Mouse (Mus musculus): ENCODE measurements around the gene Catsper4. TPM values are rescaled to one million over a fixed set of nuclear protein-coding genes. Genes with fewer than 3 reads are reported as not detected.
"Not testable (repeated sequence)": the region's sequence is repeated elsewhere in the genome, so short reads cannot be mapped to it uniquely, and the experiment has no call there.

The Catsper4 gene
- total RNA-seq (2021): under 1 TPM in 1 of 2 experiments, not detected in 1; 0.43 TPM
- long read RNA-seq: 0 reads

GRCm38 (mm10) chr4:134227194-134227593 lies at the start of gene Catsper4:
Gene Catsper4, minus strand, starts transcription at chr4:134227383.
- peak; percentile 16 to 22 for DNase-seq (ENCODE audit: low spot score in 2 of 2)

- DNase-seq (ENCODE audit: low spot score in 2 of 2): no peak
Observed at GRCm38 (mm10) chr4:134273417-134274345, 46.5 kb upstream of the Catsper4 start.

- DNase-seq (ENCODE audit: low spot score in 2 of 2): no peak
Observed at GRCm38 (mm10) chr4:134272731-134273416, 45.7 kb upstream of the Catsper4 start.

- no peak for DNase-seq (ENCODE audit: low spot score in 2 of 2)
Observed at GRCm38 (mm10) chr4:134271979-134272378, 44.8 kb upstream of the Catsper4 start.

GRCm38 (mm10) chr4:134269622-134270021 lies 42.4 kb upstream of the Catsper4 start:
- DNase-seq (ENCODE audit: low spot score in 2 of 2): not testable (repeated sequence)

GRCm38 (mm10) chr4:134268102-134268655 lies 41.0 kb upstream of the Catsper4 start:
- DNase-seq (ENCODE audit: low spot score in 2 of 2): no peak

GRCm38 (mm10) chr4:134265860-134266585 lies 38.8 kb upstream of the Catsper4 start:
- no peak for DNase-seq (ENCODE audit: low spot score in 2 of 2)

GRCm38 (mm10) chr4:134263191-134263590 lies 36.0 kb upstream of the Catsper4 start:
- DNase-seq (ENCODE audit: low spot score in 2 of 2): peak; percentile 47 to 61

GRCm38 (mm10) chr4:134258354-134258753 lies 31.2 kb upstream of the Catsper4 start:
- no peak for DNase-seq (ENCODE audit: low spot score in 2 of 2)

- DNase-seq (ENCODE audit: low spot score in 2 of 2): no peak
Observed at GRCm38 (mm10) chr4:134257198-134258009, 30.2 kb upstream of the Catsper4 start.

GRCm38 (mm10) chr4:134256407-134257197 lies 29.4 kb upstream of the Catsper4 start:
- DNase-seq (ENCODE audit: low spot score in 2 of 2): no peak

GRCm38 (mm10) chr4:134255854-134256253 lies 28.7 kb upstream of the Catsper4 start:
- DNase-seq (ENCODE audit: low spot score in 2 of 2): no peak

- no peak for DNase-seq (ENCODE audit: low spot score in 2 of 2)
Observed at GRCm38 (mm10) chr4:134254835-134255234, 27.7 kb upstream of the Catsper4 start.

- DNase-seq (ENCODE audit: low spot score in 2 of 2): peak in 1 of 2 experiments; percentile 6
Observed at GRCm38 (mm10) chr4:134253722-134254324, 26.6 kb upstream of the Catsper4 start, which contains the start of gene Grrp1. Gene Grrp1, minus strand, starts transcription at chr4:134254106.

GRCm38 (mm10) chr4:134252911-134253721 lies 25.9 kb upstream of the Catsper4 start:
- DNase-seq (ENCODE audit: low spot score in 2 of 2): no peak

- DNase-seq (ENCODE audit: low spot score in 2 of 2): peak in 1 of 2 experiments; percentile 8
Observed at GRCm38 (mm10) chr4:134252131-134252910, 25.1 kb upstream of the Catsper4 start.

Data from layer of hippocampus, postnatal 10 days (tissue).